Mouse (Mus musculus) midbrain, embryonic 12.5 days (tissue): ENCODE data around the gene Armc7. TPM values are rescaled to one million over a fixed set of nuclear protein-coding genes. Genes with fewer than 3 reads are reported as not detected.

Experiments
- ATAC-seq: fragments of 200-750 bp; cut with Nextera tagmentation; 2 replicates; pipeline ENCODE4 v1.8.0; 2017; ENCODE audit warnings: low read depth, moderate TSS enrichment, moderate library complexity; ENCODE audit not compliant: low FRiP score
- H3K27ac ChIP-seq: fragments of 300-500 bp; sonication (generic); replicated peaks from 2 replicates; pipeline ENCODE4 v1.5.1; 2016; ENCODE audit warnings: mild to moderate bottlenecking
- H3K27me3 ChIP-seq: fragments of 300-500 bp; sonication (generic); 2 replicates; pipeline ENCODE4 v1.6.1; 2016; ENCODE audit warnings: mild to moderate bottlenecking
- H3K36me3 ChIP-seq: fragments of 300-500 bp; sonication (generic); 2 replicates; pipeline ENCODE4 v1.6.1; 2016
- H3K4me1 ChIP-seq: fragments of 300-500 bp; sonication (generic); 2 replicates; pipeline ENCODE4 v1.6.1; 2016
- H3K4me2 ChIP-seq: fragments of 300-500 bp; sonication (generic); replicated peaks from 2 replicates; pipeline ENCODE4 v1.6.1; 2016; ENCODE audit warnings: mild to moderate bottlenecking, moderate library complexity
- H3K4me3 ChIP-seq: fragments of 300-500 bp; sonication (generic); 2 replicates; pipeline ENCODE4 v1.5.1; 2016; ENCODE audit warnings: mild to moderate bottlenecking
- H3K9ac ChIP-seq: fragments of 300-500 bp; sonication (generic); replicated peaks from 2 replicates; pipeline ENCODE4 v1.6.1; 2016; ENCODE audit warnings: mild to moderate bottlenecking, moderate library complexity
- H3K9me3 ChIP-seq: fragments of 300-500 bp; sonication (generic); 2 replicates; pipeline ENCODE4 v1.6.1; 2016; ENCODE audit warnings: mild to moderate bottlenecking
- WGBS: fragments of 180-500 bp; shearing (Covaris S2); methylation state at CpG from one replicate; pipeline ENCODE4 v1.1.7; 2016; 5-methylcytosine and 5-hydroxymethylcytosine counted together
- polyA plus RNA-seq: library from polyadenylated mRNA; unstranded; fragments of >200 nt; fragmentation: Nextera tagmentation; extraction: Ambion mirVana; gene quantifications from 2 replicates; pipeline ENCODE4 v1.2.1, GENCODE M21; 2016

The Armc7 gene
- polyA plus RNA-seq = 10.3 and 13.1 TPM in 2 replicates

DNA sequence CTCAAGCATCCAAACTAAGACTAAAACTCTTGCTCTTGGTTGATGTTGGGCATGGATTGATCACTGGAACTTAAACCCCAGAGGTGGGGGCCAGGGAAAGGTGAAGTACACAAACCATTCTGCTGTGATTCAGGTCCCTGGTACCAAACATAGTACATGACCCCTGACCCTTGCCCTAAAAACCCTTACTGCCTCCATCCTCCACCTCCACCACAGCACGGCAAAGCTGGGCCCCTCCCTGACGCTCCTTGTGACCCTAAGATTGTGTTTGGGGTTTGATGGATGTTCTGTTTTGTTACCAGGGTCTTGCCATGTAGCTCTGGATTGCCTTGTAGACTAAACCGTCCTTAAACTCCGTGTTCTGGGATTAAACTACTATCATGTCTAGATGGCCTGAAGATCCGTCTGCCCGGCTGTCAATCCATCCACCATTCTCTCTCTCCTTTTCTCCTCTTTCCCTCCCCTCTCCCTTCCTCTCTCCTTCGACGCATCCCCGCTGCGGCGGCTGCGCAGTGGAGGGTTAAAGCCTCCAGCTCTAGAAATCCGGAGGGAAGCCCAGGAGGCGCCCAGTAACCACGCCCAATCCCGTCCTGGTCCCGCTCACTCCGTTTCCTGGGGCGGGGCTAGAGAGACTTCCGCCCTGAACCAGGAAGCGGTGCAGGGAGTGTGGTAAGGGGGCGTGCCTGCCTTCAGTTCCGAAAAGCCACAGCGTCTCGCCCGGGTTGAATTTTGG lies at the start of gene Armc7:
Armc7 (plus strand) TSS at position 643 of the 733 bp plus-strand sequence.
- no peaks in the 10 kb centered on the region for H3K9me3 ChIP-seq
- no peaks in the 10 kb centered on the region; the same call in 1 of the 2 replicates for H3K36me3 ChIP-seq
- H3K4me3 ChIP-seq = peak within 1 kb of the TSS; percentile 85
- peak within 1 kb of the TSS; percentile 75 for H3K27ac ChIP-seq
- peak; percentile 97 for ATAC-seq
- no peaks in the 10 kb centered on the region for H3K27me3 ChIP-seq
- peak within 1 kb of the TSS; percentile 82 for H3K9ac ChIP-seq
- 2% methylated on average over 26 of the region's 26 CpGs for WGBS
- peaks cover 27% of the 10 kb centered on the region for H3K4me1 ChIP-seq
- H3K4me2 ChIP-seq = peak within 1 kb of the TSS; percentile 99

DNA sequence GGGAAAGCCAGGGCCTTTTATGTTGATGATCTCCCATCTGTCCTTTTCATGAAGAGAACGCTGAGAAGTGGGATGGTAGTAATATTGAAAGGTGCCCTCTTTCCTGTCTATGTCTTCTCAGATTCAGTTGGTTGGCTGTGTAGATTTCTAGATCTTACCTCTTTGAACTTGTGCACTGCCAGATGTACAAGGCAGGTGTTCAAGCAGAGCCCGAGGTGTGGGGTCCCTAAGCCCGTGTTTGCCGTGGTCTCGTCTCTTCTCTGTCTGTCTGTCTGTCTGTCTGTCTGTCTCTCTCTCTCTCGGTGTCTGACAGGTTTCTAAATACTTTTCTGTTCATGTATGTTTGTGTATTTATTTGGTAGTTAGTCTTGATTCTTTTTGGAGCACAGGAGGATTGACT lies 49.8 kb upstream of the Armc7 start:
- WGBS = 92% methylated on average over 6 of the region's 6 CpGs

DNA sequence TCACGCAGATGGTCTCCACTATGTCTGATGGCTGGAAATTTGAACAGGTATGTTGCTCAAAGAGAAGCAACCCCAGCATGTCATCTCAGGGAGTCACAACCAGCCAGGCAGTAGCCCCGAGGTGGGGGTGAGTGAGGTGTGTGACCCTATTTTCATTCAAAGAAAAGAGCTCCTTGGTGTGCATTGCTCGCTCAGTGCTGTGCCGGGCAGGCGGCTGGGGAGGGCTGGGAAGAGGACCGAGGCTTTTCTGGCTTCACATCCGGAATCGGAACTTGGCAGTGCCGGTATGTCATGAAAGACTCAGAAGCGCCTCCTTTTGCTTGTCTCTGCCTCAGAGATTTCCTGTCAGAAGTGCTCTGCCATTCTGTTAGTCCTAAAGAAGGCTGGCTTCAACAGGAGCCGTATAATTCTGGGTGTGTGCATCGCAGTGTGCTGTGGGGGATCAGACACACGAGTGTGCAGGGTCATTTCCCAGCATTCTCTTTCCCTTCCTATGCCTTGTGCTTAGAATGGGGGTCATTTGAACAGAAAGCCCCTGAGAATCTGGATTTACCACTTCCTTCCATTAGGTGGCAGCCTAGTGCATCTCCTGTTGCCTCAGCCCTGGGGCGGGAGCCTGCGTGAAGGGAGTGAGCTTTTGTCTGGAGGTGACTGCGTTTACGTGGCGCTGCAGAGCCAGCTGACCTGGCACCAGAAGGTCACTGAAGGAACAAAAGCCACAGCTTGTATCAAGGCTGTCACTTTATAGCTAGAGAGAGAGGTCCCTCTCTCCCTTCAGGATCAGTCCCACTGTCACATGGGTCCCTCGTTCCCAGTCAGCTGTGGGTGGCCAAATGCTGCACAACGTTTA lies 47.8 kb upstream of the Armc7 start:
- no peaks in the 10 kb centered on the region for H3K9me3 ChIP-seq
- H3K4me1 ChIP-seq = peaks cover 10% of the 10 kb centered on the region
- peaks cover 67% of the 10 kb centered on the region for H3K36me3 ChIP-seq
- peak overlapping the region; percentile 15; the same call in 1 of the 2 replicates for H3K9ac ChIP-seq
- 32% methylated on average over 20 of the region's 20 CpGs for WGBS
- H3K4me3 ChIP-seq = 0 out of 2 replicates have a peak overlapping the region, but pooled peaks have one; percentile 1
- peak overlapping the region; percentile 22 for H3K27ac ChIP-seq
- ATAC-seq = peak; percentile 73
- peak overlapping the region; percentile 24 for H3K4me2 ChIP-seq
- H3K27me3 ChIP-seq = no peaks in the 10 kb centered on the region

More for the DNA sequence above, 49.8 kb upstream of the Armc7 start:
- H3K36me3 ChIP-seq = peaks cover 47% of the 10 kb centered on the region
- H3K9me3 ChIP-seq = no peaks in the 10 kb centered on the region
- no peaks in the 10 kb centered on the region for H3K27me3 ChIP-seq
- no peak overlapping the region for H3K4me3 ChIP-seq
- no peak for ATAC-seq
- H3K4me1 ChIP-seq = peaks cover 24% of the 10 kb centered on the region
- no peak overlapping the region for H3K9ac ChIP-seq
- H3K4me2 ChIP-seq = no peak overlapping the region
- no peak overlapping the region for H3K27ac ChIP-seq

DNA sequence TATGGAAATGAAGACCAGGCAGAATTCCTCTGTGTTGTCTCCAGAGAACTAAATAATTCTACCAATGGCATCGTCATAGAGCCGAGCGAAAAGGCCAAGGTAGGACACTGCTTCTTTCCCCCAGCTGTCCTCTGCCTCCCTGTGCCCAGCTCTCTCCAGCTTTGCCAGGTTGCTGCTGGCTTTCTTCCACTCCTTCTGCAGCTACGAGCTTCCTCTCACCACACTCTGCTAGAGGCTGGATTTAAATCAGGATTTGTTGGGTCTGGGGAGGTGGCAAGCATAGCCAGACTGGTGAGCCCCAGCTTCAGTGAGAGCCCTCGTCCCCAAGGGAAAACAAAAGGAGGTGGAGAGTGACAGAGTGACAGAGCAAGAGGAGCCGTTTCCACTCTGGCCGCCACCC lies 46.2 kb upstream of the Armc7 start:
- Histone ChIP-seq H3K36me3 (peaks cover 69% of the 10 kb centered on the region), H3K27ac (no peak overlapping the region), H3K27me3 (no peaks in the 10 kb centered on the region), H3K9ac (no peak overlapping the region), H3K9me3 (no peaks in the 10 kb centered on the region), H3K4me3 (no peak overlapping the region), H3K4me1 (peaks cover 10% of the 10 kb centered on the region), H3K4me2 (no peak overlapping the region)
- WGBS = 85% methylated on average over 7 of the region's 7 CpGs
- no peak for ATAC-seq

GRCm38 (mm10) chr11:115430561-115430960 lies 44.9 kb upstream of the Armc7 start:
- 94% methylated on average over 6 of the region's 6 CpGs for WGBS
- no peak overlapping the region for H3K4me2 ChIP-seq
- H3K36me3 ChIP-seq = peaks cover 57% of the 10 kb centered on the region
- peaks cover 9% of the 10 kb centered on the region; the same call in 1 of the 2 replicates for H3K27me3 ChIP-seq
- no peaks in the 10 kb centered on the region for H3K9me3 ChIP-seq
- no peak overlapping the region for H3K9ac ChIP-seq
- ATAC-seq = no peak
- H3K27ac ChIP-seq = no peak overlapping the region
- no peak overlapping the region for H3K4me3 ChIP-seq
- peaks cover 13% of the 10 kb centered on the region for H3K4me1 ChIP-seq

DNA sequence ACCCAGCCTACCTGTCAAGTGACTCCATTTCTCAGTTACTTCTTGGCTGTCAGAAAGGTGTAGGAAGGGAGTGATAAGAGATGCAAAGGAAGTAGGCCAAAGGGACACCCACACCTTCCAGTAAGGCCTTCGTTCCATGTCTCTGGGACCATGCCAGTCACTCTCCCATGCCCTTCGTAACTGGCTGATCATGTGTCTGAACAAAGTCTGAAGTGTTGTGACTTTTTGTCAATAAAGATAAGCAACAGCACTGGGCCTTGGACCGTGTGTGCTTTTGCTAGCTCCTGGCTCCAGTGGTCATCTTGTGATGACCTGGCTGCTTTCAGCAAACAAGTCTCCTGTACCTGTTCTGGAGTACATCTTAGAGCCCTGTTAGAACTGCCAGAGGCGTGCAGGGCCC lies 42.7 kb upstream of the Armc7 start:
- peaks cover 9% of the 10 kb centered on the region; the same call in 1 of the 2 replicates for H3K27me3 ChIP-seq
- no peak overlapping the region for H3K4me3 ChIP-seq
- WGBS = 83% methylated on average over 4 of the region's 4 CpGs
- no peak for ATAC-seq
- H3K4me1 ChIP-seq = peaks cover 16% of the 10 kb centered on the region
- no peaks in the 10 kb centered on the region for H3K9me3 ChIP-seq
- H3K4me2 ChIP-seq = no peak overlapping the region
- H3K27ac ChIP-seq = no peak overlapping the region
- H3K9ac ChIP-seq = no peak overlapping the region
- H3K36me3 ChIP-seq = peaks cover 40% of the 10 kb centered on the region

DNA sequence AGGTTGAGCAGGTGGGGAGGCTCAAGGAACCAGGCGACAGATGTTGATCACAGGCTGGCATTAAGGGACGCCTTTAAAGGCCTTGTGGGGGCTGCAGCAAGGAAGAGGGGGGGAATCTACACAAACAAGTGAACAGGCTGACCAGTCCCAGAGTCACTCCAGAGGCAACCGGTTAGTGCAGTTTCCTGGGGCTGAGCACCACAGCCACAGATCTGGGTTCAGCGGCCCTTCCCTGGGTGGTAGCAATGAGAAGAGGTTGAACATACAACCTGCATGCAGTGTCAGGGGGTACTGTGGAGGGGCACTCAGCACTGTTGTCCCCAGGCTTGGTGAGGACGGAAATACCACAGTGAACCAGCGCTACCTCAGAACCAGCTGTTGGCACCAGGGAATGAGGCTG lies 42.1 kb upstream of the Armc7 start:
- Histone ChIP-seq H3K36me3 (peaks cover 40% of the 10 kb centered on the region), H3K4me1 (peaks cover 13% of the 10 kb centered on the region), H3K27me3 (peaks cover 9% of the 10 kb centered on the region; the same call in 1 of the 2 replicates), H3K4me2 (no peak overlapping the region), H3K27ac (no peak overlapping the region), H3K9me3 (no peaks in the 10 kb centered on the region), H3K9ac (no peak overlapping the region), H3K4me3 (no peak overlapping the region)
- 83% methylated on average over 6 of the region's 6 CpGs for WGBS
- ATAC-seq = no peak

DNA sequence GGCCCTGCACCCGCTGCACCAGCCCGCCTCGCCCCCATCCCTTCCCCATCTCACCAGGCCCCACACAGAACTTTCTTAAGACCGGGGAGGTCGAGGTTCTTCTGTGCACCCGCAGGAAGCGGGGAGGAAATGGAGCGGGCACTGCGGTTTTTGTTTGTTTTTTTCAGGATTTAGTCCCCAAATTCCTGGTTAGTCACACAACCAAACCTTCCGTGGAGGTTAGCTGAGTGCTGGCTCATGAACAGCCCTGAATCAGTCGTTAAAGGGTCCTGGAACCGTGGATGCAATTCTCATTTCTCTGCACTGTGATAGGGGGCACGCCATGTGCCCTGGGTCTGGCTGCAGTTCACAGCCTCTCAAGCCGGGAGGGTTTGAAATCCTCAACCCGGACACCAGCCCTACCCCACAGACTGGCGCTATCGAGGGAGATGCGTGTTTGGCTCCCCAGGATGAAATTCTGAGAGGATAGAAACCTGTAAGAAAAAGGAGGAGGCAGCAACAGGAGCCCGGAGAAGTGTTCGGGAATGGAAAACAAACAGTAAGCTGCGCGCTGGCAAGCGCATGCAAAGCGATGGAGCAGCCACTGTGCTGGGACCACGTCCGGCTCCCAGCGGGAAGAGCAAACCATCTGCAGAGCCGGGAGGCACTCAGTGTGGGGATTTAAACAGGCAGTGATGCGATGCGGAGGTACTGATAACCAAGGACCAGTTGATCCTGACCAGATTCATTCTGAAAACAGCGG lies 39.7 kb upstream of the Armc7 start:
- peak overlapping the region; percentile 60 for H3K4me2 ChIP-seq
- peaks cover 13% of the 10 kb centered on the region for H3K4me1 ChIP-seq
- no peak; the same call in 1 of the 2 replicates for ATAC-seq
- 4% methylated on average over 31 of the region's 31 CpGs for WGBS
- peak overlapping the region; percentile 50 for H3K9ac ChIP-seq
- peak overlapping the region; percentile 33 for H3K4me3 ChIP-seq
- peaks cover 24% of the 10 kb centered on the region for H3K36me3 ChIP-seq
- H3K9me3 ChIP-seq = 0 out of 2 replicates have a peak, but pooled peaks cover 5% of the 10 kb centered on the region
- H3K27me3 ChIP-seq = peaks cover 9% of the 10 kb centered on the region; the same call in 1 of the 2 replicates
- no peak overlapping the region for H3K27ac ChIP-seq

- peaks cover 5% of the 10 kb centered on the region; the same call in 1 of the 2 replicates for H3K36me3 ChIP-seq
- H3K4me3 ChIP-seq = no peak overlapping the region
- 0 out of 2 replicates have a peak, but pooled peaks cover 5% of the 10 kb centered on the region for H3K9me3 ChIP-seq
- no peak overlapping the region for H3K4me2 ChIP-seq
- H3K4me1 ChIP-seq = peaks cover 17% of the 10 kb centered on the region
- ATAC-seq = no peak
- H3K27ac ChIP-seq = no peak overlapping the region
- WGBS = 83% methylated on average over 5 of the region's 5 CpGs
- H3K27me3 ChIP-seq = peaks cover 9% of the 10 kb centered on the region; the same call in 1 of the 2 replicates
- no peak overlapping the region for H3K9ac ChIP-seq
Measured at GRCm38 (mm10) chr11:115437571-115438122, 37.8 kb upstream of the Armc7 start.

- Histone ChIP-seq H3K36me3 (no peaks in the 10 kb centered on the region), H3K4me1 (peaks cover 17% of the 10 kb centered on the region), H3K4me2 (no peak overlapping the region), H3K4me3 (no peak overlapping the region), H3K9ac (no peak overlapping the region), H3K27me3 (peaks cover 9% of the 10 kb centered on the region; the same call in 1 of the 2 replicates), H3K27ac (no peak overlapping the region), H3K9me3 (0 out of 2 replicates have a peak, but pooled peaks cover 5% of the 10 kb centered on the region)
- WGBS = 83% methylated on average over 3 of the region's 3 CpGs
- ATAC-seq = no peak
Measured at GRCm38 (mm10) chr11:115439326-115439725, 36.1 kb upstream of the Armc7 start.
